Mouse (Mus musculus) testis, adult 2 months (tissue): Measurements from ENCODE around the gene Snrpb. TPM values are rescaled to one million over a fixed set of nuclear protein-coding genes. Genes with fewer than 3 reads are reported as not detected.
A peak's percentile ranks its signal among the peaks of the same experiment; 100 is the strongest.

Experiments
- H3K27ac ChIP-seq: fragments of 200-500 bp; 2 replicates; pipeline ENCODE4 v1.5.1; 2012; ENCODE audit warnings: low read depth, low read length; ENCODE audit not compliant: control insufficient read depth, insufficient read depth
- H3K27me3 ChIP-seq: fragments of 200-500 bp; 2 replicates; pipeline ENCODE4 v1.6.1; 2012; ENCODE audit warnings: mild to moderate bottlenecking, low read length, moderate library complexity; ENCODE audit not compliant: control insufficient read depth, insufficient read depth
- H3K36me3 ChIP-seq: fragments of 200-500 bp; 2 replicates; pipeline ENCODE4 v1.6.1; 2012; ENCODE audit warnings: mild to moderate bottlenecking, low read length; ENCODE audit not compliant: control insufficient read depth, insufficient read depth
- H3K4me1 ChIP-seq: fragments of 200-500 bp; 2 replicates; pipeline ENCODE4 v1.6.1; 2012; ENCODE audit warnings: low read length; ENCODE audit not compliant: control insufficient read depth, insufficient read depth
- H3K4me3 ChIP-seq: fragments of 200-500 bp; 2 replicates; pipeline ENCODE4 v1.5.1; 2012; ENCODE audit warnings: low read depth, mild to moderate bottlenecking, low read length, moderate library complexity, mixed read lengths; ENCODE audit not compliant: control insufficient read depth
- CTCF ChIP-seq: fragments of 200-500 bp; IDR thresholded peaks from 2 replicates; pipeline ENCODE4 v1.5.1; 2012; ENCODE audit warnings: low read depth, mild to moderate bottlenecking, inconsistent platforms, low read length, moderate library complexity; ENCODE audit not compliant: control insufficient read depth, insufficient read depth, insufficient replicate concordance
- POLR2A ChIP-seq: fragments of 200-500 bp; IDR thresholded peaks from 2 replicates; pipeline ENCODE4 v1.6.1; 2012; ENCODE audit warnings: low read depth, mild to moderate bottlenecking, inconsistent platforms, low read length, moderate library complexity; ENCODE audit not compliant: control insufficient read depth
- polyA plus RNA-seq: library from polyadenylated mRNA; depleted of rRNA; stranded (reverse); fragments of >200 nt; gene quantifications from 2 replicates; pipeline ENCODE4 v1.2.3, GENCODE M21; 2012; rRNA removed

Snrpb gene
- 102 and 117 TPM in 2 replicates for polyA plus RNA-seq

DNA sequence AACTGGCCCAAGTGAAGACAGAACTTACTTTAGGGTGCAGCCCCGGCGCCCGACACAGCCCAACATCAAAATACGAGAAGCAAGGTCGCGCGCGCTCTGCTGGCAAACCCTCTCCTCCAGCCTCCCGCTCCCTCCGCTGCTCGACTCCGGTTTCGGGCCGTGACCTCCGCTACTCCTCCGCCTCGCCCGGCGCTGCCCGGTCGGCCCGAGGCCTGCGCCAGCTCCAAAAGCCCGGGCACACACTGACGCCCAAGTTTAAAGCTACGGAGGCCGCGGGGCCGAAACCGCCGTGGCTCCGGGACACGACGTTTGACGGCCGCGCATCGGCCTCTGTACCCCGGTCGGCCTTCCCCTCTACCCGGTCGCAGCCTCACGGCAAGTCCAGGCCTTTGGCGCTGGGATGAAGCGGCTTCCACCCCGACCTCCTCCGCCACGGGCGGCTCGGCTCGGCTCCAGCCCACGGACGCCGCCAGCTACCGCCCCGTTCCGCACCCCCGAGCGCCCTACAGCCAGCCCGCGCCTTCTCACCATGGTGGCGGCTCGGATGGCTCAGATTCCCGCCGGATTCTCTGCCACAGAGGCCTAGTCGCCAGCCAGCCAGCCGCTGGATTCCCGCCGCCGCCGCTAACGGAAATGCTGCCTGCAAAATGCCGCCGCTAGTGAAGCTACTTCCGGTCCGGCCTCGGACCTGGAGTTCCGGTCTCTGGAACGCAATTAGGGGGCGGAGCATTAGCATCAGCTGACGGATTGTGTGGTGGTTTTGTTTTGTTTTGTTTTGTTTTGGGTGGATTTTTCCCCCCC, at the start of gene Snrpb:
TSS of gene Snrpb (minus strand) at position 698 of the 801 bp plus-strand sequence.
- Histone ChIP-seq H3K27me3 (no peaks in the 10 kb centered on the region), H3K27ac (peak within 1 kb of the TSS; percentile 94), H3K4me3 (peak within 1 kb of the TSS; percentile 90), H3K4me1 (0 out of 2 replicates have a peak, but pooled peaks cover 3% of the 10 kb centered on the region), H3K36me3 (no peaks in the 10 kb centered on the region; the same call in 1 of the 2 replicates)
- no peak for TF ChIP-seq CTCF
- peak; percentile 80 for TF ChIP-seq POLR2A

DNA sequence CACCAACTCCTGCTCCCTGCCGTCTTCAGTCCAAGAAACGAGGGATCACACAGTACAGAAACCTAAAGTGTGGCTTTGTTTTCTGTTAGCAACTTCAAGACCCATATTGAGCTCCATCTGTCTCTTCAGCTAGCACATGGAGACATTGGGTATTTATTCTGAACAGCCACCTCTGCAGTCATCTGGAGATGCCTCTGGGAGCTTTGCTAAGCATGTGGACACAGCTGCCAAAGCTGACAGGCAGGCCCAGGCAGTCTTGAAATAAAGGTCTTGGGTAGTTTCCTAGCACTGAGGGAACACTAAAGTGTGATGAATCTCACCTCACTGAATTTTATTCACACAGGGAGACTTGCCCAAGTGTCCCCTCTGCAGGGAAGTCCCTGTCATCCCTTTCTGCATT, 32.4 kb upstream of the Snrpb start:
- Histone ChIP-seq H3K27ac (no peak overlapping the region), H3K4me3 (no peak overlapping the region), H3K4me1 (no peaks in the 10 kb centered on the region), H3K36me3 (no peaks in the 10 kb centered on the region), H3K27me3 (no peaks in the 10 kb centered on the region)
- TF ChIP-seq POLR2A (no peak), CTCF (no peak)

DNA sequence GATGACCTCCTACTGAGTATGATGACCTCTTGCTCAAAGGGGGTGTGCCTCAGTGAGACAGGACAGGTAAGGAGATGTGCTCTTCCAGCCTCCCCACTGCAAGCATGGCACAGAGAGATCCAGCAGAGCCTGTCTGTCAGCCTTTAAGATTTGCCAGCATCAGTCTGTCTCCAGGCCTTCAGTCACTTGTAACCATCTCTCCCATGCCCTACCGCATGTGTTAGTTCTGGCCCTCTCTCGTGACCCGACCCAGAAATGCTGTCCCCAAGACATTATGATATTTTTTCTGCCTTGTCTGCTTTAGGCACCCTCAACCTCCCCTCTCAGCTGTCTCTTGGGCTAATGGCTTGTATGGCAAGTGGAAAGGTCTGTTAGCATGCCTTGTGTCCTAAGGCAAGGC, 30.4 kb upstream of the Snrpb start:
- Histone ChIP-seq H3K4me3 (no peak overlapping the region), H3K4me1 (no peaks in the 10 kb centered on the region), H3K36me3 (no peaks in the 10 kb centered on the region), H3K27me3 (no peaks in the 10 kb centered on the region), H3K27ac (no peak overlapping the region)
- no peak for TF ChIP-seq POLR2A

DNA sequence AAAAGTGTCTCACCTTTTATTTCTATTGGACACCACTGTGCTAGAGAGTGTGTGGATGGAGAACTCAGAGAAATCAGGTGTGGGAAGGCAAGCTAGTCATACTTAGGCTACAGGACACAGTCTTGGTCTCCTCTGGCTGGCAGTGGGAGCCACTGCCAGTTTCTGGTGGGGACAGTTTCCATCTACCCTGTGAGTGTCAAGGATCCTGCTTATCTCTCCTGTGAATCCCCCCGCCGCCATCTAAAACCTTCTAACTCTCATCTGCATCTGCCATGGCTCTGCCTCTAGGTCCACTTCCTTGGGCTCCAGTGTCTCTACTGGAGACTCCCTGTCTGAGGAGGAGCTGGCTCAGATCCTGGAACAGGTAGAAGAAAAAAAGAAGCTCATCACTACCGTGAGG, 28.8 kb upstream of the Snrpb start:
- no peaks in the 10 kb centered on the region for H3K27me3 ChIP-seq
- H3K4me1 ChIP-seq = no peaks in the 10 kb centered on the region
- no peak overlapping the region for H3K4me3 ChIP-seq
- no peaks in the 10 kb centered on the region for H3K36me3 ChIP-seq
- no peak overlapping the region for H3K27ac ChIP-seq
- TF ChIP-seq POLR2A (no peak), CTCF (no peak)

DNA sequence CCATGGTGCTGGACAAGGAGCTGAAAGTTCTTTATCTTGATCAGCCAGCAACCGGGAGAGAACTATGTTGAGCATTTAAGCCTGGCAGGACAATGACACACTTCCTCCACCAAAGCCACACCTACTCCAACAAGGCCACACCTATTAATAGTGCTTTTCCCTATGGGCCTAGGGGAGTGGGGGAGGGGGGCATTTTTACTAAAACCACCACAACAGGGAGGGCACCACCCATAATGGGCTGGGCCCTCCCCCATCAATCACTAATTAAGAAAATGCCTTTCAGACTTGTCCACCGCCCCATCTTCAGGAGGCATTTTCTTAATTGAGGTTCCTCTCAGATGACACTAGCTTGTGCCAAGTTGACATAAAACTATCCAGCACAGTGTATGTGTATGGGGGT, 28.2 kb upstream of the Snrpb start:
- Histone ChIP-seq H3K36me3 (no peaks in the 10 kb centered on the region), H3K27ac (no peak overlapping the region), H3K4me3 (no peak overlapping the region), H3K4me1 (no peaks in the 10 kb centered on the region), H3K27me3 (no peaks in the 10 kb centered on the region)
- TF ChIP-seq POLR2A (no peak), CTCF (no peak)

DNA sequence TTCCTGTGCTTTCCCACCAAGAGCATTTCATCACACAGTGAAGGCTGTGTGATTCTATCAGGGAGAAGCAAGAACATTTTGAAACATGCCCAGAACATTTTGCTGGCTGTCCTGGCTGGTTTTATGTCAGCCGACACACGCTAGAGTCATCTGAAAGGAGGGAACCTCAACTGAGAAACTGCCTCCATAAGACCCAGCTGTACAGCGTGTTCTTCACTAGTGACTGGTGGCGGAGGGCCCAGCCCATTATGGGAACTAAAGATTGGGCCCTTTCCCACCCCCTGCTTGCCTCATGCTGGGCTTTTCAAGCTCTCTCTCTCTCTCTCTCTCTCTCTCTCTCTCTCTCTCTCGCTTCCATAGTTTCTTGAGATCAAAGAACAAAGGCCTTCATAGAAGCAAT, 21.8 kb upstream of the Snrpb start:
- TF ChIP-seq CTCF = no peak
- TF ChIP-seq POLR2A = no peak

DNA sequence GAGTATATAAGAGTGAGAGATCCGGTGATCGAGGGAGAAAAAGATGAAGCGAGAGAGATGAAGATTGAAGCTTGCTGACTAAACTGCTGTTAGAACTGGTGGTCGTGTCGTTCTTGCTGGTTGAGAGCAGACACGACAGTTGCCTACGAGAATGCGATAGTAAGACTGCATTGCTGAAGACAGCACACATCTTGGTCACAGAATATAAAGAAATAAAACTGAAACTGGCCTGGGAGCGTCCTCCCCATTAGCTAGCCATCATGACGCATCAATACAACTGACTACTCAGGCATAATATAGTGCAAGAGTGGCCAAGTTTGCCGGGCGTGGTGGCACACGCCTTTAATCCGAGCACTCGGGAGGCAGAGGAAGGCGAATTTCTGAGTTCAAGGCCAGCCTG, 15.7 kb upstream of the Snrpb start, which contains the start of gene Tmc2:
TSS of gene Tmc2 (plus strand) at position 301 of the 400 bp plus-strand sequence.
- no peaks in the 10 kb centered on the region for H3K36me3 ChIP-seq
- no peaks in the 10 kb centered on the region for H3K27me3 ChIP-seq
- H3K4me1 ChIP-seq = no peaks in the 10 kb centered on the region
- no peak within 1 kb of the TSS for H3K4me3 ChIP-seq
- TF ChIP-seq POLR2A (no peak), CTCF (no peak)
- H3K27ac ChIP-seq = no peak within 1 kb of the TSS

More for the DNA sequence above, 21.8 kb upstream of the Snrpb start:
- H3K4me1 ChIP-seq = no peaks in the 10 kb centered on the region
- no peaks in the 10 kb centered on the region for H3K36me3 ChIP-seq
- no peak overlapping the region for H3K4me3 ChIP-seq
- no peaks in the 10 kb centered on the region for H3K27me3 ChIP-seq
- no peak overlapping the region for H3K27ac ChIP-seq
